Mouse (Mus musculus): ENCODE results near the gene Hpcal1.

Hpcal1 gene

DNA sequence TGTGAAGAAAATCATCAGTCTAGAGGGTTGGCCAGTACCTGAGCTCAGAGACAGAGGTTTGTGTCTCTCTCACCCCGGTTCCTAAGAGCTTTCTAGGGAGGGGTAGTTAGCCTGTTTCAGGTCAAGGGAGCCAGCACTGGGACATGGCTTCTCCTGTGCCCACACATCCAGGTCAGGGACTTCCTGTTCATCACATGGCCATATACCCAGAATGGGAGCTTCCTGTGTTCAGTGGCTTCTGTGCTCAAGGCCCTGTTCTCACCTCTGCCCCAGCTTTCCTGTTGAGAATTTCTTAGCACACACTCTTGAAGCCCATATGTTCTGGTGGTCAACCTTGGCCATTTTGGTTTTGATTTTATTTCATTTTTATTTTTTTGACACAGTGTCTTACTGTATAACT lies 26.6 kb downstream of the Hpcal1 start:
- no peak for DNase-seq

- no peak for DNase-seq
Measured at GRCm38 (mm10) chr12:17718146-17718545, 27.5 kb downstream of the Hpcal1 start.

GRCm38 (mm10) chr12:17721058-17721457 lies 30.4 kb downstream of the Hpcal1 start:
- DNase-seq = peak; percentile 20

DNA sequence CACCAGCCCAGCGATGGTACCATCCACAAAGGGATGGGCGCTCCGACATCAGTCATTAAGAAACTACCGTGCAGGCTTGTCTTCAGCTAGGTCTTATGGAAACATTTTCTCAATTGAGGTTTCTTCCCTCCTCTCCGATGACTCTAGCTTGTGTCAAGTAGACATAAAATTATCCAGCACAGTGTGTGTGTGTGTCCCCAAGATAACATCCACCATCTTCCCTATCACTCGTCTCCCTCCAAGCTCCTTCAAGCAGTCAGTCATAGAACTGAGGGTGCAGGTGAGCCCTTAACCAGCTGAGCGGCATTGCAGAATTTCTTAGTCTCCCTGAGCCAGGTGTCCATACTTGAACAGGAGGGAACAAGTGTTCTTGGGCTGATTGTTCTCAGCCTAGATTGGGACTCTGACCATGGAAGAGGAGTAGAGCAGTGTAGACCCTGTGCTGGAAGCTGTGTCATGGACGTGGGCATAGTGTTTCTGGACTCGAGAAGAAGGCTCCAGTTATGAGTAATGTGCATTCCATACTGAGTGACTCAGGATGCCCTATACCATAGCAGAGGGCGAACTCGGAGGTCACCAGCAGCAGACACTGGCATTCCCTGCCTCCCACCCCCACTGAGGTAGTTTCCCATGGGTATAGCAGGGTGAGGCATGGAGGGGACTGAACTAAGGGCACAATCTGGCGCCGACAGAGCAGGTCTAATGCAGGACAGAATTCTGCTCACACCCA lies 32.0 kb downstream of the Hpcal1 start:
- DNase-seq = no peak

DNA sequence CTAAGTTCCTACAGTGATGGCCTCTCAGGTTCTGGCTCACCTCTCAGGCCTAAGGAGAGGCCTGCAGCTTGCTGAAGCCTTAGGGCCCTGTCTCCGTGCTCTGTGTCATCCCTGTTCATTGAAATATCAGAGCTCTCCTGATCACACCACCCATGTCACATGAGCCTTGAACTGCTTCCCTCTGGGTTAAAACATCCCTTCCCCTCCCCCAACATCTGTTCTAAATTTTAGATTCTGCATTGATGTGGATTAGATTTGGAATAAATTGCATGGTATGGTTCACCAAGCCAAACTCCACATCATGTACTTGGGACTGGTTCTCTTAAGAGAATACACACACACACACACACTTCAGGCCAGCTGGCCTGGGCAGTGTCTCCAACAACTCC lies 32.5 kb downstream of the Hpcal1 start:
- DNase-seq = no peak

- no peak for DNase-seq
Measured at GRCm38 (mm10) chr12:17723999-17724398, 33.3 kb downstream of the Hpcal1 start.

- DNase-seq = no peak
Measured at GRCm38 (mm10) chr12:17724412-17725090, 33.9 kb downstream of the Hpcal1 start.

- DNase-seq = no peak
Measured at GRCm38 (mm10) chr12:17725592-17725991, 34.9 kb downstream of the Hpcal1 start.

GRCm38 (mm10) chr12:17726576-17727320 lies 36.1 kb downstream of the Hpcal1 start:
- peak; percentile 15 for DNase-seq

- no peak for DNase-seq
Measured at GRCm38 (mm10) chr12:17727676-17728339, 37.2 kb downstream of the Hpcal1 start.

- peak; percentile 42 for DNase-seq
Measured at GRCm38 (mm10) chr12:17729211-17729900, 38.7 kb downstream of the Hpcal1 start.

DNA sequence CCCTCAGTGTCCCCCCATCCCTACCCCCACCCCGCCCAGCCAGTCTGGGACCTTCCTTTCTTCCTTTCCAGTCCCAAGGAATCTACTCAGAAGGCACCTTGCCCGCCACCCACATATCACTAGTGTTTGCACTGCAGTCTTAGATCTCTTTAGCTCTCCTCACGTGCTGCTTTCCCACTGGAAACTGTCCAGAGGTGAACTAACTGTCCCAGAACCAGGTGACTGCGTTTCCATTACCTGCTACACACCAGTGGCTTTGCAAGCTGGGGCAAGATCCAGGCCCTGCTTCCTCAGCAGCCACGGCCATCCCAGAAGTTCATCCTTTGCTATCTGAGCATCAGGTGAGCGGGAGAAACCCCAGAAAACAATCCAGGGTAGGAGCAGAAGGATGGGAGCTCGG lies 41.4 kb downstream of the Hpcal1 start:
- DNase-seq = no peak

GRCm38 (mm10) chr12:17732546-17732945 lies 41.9 kb downstream of the Hpcal1 start:
- DNase-seq = no peak

DNA sequence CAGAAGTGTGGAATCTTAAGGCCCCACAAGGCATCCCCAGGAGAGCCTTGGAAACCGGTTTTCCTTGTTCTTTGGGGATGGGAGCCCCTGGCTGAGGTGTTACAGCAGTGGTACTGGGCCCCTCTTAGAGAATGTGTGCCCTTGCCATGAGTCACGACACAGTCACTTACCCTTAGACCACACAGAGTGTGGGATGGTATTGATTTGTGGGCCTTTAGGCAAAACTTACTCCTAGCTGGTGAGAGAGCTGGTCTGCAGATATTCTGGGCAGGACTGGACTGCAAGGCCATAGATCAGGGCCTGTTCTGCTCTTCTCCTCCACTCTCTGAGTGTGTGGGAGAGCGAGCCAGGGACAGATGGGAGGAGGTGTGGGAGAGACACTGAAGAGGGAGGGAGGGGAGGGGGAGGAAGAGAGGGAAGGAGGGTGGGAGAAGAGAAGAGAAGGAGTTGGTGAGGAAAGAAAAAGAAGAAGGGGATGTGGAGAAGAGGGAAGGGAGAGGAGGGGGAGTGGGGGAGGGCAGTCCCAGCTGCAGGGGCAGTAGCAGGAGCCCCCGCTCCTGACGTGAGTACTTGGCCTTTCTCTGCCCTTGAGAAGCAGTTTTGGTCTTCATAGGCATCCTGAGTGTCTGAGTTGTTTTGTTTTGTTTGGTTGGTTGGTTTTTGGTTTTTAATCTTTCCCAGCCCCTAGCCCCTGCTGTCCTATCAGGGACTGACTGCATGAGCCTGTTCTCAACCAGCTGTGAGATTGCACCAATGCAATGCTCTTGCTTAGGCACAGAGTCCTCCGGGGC lies 42.7 kb downstream of the Hpcal1 start:
- no peak for DNase-seq

GRCm38 (mm10) chr12:17736396-17736795 lies 45.7 kb downstream of the Hpcal1 start:
- DNase-seq = no peak

DNA sequence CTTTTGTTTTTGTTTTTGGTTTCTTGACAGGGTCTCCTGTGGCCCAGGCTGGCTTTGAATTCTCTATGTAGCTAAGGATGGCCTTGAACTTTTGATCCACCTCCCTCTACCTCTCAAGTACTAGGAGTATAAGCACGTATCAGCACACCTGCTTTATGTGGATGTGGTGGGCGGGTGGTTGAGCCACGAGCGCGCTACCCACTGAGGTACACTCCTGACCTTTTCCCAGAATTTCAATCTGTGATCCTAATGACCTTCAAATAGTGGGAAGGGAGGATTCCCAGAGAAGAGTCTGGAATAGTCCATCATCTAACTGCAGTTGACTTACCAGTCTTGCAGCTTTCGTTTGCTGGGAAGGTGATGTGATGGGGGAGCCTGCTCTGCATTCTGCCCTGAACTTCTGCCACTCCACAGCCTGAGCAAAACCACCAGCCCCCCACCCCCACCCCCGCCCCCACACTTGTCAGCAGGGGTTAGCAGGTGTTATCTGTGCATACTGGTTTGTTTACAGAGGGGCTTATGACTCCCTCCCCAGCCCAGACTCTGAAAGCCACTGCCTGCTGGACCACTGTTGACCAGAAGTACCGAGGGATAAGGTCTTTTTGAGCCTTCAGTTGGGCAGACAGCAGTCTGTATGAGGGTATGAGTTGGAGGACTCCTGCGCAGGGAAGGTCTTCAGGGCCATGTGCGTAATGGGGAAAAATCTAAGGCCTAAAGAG lies 46.4 kb downstream of the Hpcal1 start:
- DNase-seq = no peak

DNA sequence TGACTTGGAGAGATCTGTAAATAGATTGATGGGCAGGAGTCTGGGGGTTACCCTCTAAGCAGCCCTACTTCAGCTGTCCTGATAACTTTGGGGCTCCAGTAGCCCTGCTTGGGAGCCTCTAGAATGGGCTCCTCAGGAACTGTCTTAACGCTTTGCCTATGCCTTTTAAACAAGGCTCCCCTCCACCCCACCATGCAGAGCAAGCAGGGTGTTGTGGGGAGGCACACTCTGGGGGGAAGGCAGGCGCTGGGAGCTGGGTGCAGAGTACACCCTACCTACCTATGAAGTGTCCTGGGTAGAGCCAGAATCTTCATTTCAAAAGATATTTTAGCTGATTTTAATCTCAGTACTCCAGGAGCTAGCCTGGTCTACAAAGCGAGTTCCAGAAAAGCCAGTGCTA lies 47.2 kb downstream of the Hpcal1 start:
- no peak for DNase-seq

DNA sequence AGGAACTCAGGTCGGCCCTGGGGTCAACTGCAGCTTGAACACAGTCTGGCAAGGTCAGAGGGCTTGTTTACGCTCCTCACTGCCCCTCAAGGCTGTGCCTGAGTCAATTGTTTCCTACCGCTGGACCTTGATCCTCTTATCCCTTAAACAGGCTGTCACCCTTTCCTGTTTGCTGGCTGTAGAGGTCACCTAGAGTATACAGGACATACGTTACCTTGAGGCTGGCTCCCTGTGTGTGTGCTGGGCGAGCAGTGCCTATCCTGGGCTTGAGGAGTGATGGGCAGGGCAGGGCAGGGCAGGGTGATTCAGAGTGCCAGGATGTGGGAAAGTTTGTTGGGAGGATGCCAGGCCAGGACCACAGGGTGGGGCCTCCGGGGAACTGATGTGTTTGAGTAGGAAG lies 47.8 kb downstream of the Hpcal1 start:
- no peak for DNase-seq

DNA sequence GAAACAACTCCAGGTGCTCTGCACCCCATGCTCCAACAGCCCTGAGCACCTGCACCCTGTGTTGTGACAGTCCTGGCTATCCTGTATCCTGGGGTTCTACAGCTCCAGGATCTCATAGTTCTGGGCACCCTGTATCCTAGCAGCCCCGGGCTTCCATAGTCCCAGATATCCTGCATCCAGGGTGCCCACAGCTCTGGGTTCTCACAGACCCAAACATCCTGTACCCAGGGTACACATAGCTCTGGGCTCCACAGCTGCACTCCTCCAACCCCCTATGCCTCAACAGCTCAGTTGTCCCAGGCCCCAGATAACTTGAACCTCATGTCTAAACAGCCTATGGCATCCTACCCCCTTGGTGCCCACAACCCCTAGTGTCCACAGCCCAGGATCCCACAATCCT lies 49.6 kb downstream of the Hpcal1 start:
- no peak for DNase-seq

GRCm38 (mm10) chr12:17741637-17742364 lies 51.1 kb downstream of the Hpcal1 start:
- DNase-seq = no peak

Measured in right cerebral cortex, adult 18-20 months (tissue).